Mouse (Mus musculus): ENCODE measurements around the gene Rufy1.

Rufy1 gene

GRCm38 (mm10) chr11:50346256-50347032 is 84.5 kb downstream of the Rufy1 start:
- no peak for DNase-seq

GRCm38 (mm10) chr11:50345486-50345885 is 85.4 kb downstream of the Rufy1 start:
- no peak for DNase-seq
